Mouse (Mus musculus): ENCODE data around the gene F5.

Gene F5

DNA sequence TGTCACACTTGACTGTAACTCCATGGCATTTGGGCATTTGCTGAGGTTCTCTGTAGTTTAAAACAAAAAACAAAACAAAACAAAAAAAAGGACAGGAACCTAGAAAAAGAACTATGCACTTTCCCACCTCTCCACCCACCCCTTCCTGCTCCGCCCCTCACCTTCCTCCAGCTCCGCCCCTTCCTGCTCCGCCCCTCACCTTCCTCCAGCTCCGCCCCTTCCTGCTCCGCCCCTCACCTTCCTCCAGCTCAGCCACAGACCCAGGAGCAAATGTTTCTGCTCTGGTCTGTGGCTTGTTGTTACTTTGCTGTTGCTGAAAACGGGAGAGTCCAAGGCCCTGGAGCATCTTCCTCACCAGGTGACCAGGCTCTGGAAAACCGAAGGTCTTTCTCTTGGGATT is 2.6 kb upstream of the F5 start:
- CTCF ChIA-PET, result interaction anchor here in 2 of 4 experiments (0.6 to 2.0 kb wide), 4 partner anchors 11 to 1286 kb away, joined by 3 to 11 read pairs (median 3); no protein-coding TSS in a partner anchor

DNA sequence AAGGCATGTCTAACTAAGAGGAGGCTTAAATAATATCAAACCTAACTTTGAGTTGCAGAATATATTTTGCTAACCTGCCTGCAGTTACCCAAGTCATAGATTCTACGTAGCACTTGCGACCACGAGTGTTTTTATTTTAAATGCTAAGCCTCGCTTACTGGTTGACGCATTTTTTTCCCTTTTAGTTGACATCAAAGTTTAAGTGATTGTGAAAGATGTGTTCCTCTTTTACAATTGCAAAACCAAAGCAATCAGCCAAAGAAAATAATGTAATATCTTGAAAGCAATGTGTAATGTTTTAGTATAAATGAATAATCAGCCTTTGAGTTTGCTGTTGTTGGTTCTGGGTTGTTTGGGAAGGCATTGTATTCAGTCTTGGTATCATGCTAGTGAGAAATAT is 1.2 kb downstream of the F5 start:
- ChIA-PET POLR2A (interaction anchor here in 1 of 4 experiments (0.8 kb wide), 1 partner anchor 97 kb away, joined by 3 read pairs; no protein-coding TSS in a partner anchor), CTCF (no interaction called here)

More for the DNA sequence above, 2.6 kb upstream of the F5 start:
- POLR2A ChIA-PET, result interaction anchor here in 2 of 4 experiments (0.7 to 1.4 kb wide), 2 partner anchors 100 to 148 kb away, joined by 3 read pairs; partner anchors contain the start of gene Slc19a2 (in 1 of the 2)

DNA sequence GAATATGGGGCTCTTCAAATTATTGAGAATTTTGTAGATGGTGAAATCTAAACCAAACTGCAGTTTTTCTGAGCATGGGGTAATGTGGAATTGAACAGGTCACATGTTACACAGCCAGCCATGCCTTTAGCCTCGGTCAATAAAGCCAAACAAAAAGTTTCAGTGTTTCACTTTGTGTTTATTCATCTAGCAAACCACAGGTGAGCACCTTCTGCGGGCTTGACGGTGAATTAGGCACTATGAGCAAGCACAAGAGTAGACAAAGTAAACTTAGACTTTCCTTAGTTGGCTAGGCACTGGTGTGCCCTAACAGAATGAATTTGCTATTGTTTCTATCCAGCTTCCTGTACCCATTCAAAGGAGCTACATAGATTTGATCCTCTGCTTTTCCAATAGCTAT is 3.3 kb downstream of the F5 start:
- POLR2A ChIA-PET, result no interaction called here
- CTCF ChIA-PET, result interaction anchor here in 1 of 4 experiments (0.7 kb wide), 1 partner anchor 207 kb away, joined by 3 read pairs; no protein-coding TSS in a partner anchor

DNA sequence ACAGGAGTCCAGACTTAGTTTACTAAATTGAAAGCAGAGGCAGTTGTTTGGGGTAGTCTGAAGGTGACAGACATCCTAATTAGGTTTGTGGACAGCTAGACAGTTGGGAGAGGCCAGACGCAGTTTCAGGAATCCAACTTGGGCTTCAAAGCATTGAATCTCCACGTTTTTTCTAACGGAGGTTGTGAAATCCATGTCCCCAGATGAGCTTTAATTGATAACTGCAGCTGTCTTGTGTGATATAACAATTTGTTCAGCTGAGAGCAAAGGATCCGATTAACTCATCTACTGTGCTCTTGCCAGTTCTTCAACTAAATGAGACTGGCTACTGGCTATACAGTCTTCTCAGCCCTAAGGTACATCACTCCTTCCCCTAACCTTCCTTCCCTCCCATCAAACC is 6.9 kb downstream of the F5 start:
- POLR2A ChIA-PET, result no interaction called here
- CTCF ChIA-PET, result interaction anchor here in 3 of 4 experiments (0.6 to 1.3 kb wide), 3 partner anchors 20 to 181 kb away, joined by 3 to 5 read pairs (median 4); no protein-coding TSS in a partner anchor

DNA sequence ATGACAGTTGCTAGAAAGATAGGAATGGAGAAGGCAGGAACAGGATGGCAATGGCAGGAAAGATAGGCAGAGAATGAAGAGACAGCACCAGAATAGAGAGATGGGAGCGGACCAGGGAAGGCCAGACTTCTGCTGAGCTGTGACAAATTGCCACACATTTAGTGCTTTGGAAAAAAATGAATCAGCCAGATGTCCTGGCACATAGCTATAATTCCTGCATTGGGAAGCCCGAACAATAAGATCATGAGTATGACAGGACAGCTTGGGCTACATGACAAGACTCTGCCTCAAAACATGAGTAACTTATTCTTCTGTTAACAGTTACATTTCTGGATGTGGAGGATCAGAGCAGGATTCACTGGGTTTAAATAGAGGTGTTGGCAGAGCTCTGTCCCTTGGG is 8.1 kb downstream of the F5 start:
- POLR2A ChIA-PET, result interaction anchor here in 1 of 4 experiments (0.6 kb wide), 1 partner anchor 1571 kb away, joined by 3 read pairs; no protein-coding TSS in a partner anchor
- CTCF ChIA-PET, result no interaction called here

DNA sequence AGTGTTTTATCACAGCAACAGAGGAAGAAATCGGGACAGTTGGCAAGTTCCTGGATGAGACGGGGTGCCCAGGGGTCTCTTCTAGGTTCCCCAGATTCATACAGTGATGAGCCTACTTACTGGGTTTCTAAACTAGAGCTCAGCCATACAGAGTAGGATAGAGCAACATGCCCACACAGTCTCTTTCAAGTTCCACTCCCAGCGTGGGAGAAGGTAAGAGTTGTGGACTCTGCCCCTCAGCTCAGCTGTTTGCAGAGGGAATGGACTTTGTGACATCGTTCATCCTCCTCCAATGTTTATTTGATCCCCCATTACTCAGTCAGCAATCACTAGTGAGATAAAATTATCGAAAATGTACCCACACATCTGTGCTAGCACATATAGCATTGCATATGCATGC is 11.1 kb downstream of the F5 start:
- CTCF ChIA-PET, result interaction anchor here in 1 of 4 experiments (0.6 kb wide), 1 partner anchor 53 kb away, joined by 4 read pairs; no protein-coding TSS in a partner anchor
- POLR2A ChIA-PET, result interaction anchor here in 1 of 4 experiments (1.6 kb wide), 1 partner anchor 11 kb away, joined by 3 read pairs; the partner anchor contains the start of gene F5

DNA sequence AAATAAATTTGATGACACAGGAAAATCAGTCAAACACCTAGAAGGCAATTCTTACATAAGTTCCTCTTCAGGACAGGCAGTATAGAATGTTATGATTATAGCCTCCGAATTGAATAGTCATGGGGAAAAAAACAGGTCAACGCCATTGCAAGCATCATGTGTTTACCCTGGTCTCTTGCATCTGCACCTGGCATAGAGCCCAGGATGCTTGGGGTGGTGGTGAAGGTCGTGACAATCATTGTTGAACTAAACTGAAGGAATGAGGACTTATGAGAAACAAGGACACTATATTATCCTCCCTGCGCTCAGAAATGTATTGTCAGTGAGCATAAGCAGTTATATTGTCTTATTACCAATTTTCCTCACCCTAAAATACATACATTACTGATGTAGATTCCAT is 17.2 kb downstream of the F5 start:
- CTCF ChIA-PET, result no interaction called here
- POLR2A ChIA-PET, result interaction anchor here in 1 of 4 experiments (0.6 kb wide), 1 partner anchor 865 kb away, joined by 5 read pairs; no protein-coding TSS in a partner anchor

DNA sequence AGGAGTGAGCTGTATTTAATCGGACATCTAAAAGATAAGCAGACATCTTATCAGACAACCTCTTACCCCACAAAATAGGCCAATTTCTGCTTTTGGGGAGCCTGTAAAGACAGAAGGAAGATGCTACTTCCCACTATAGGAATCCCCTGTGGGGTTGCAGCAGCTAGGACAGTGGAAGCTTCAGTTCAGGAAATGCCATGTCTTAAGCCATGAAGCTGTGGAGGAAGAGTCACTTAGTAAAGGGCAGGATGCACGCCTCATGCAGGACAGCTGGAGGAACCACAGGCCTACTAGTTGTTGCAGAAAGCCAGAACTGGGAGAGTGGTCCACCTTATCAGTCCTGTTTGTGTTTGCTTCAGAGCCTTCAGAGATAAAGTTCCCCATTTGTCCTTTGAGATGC is 18.8 kb downstream of the F5 start:
- CTCF ChIA-PET, result no interaction called here
- POLR2A ChIA-PET, result no interaction called here

DNA sequence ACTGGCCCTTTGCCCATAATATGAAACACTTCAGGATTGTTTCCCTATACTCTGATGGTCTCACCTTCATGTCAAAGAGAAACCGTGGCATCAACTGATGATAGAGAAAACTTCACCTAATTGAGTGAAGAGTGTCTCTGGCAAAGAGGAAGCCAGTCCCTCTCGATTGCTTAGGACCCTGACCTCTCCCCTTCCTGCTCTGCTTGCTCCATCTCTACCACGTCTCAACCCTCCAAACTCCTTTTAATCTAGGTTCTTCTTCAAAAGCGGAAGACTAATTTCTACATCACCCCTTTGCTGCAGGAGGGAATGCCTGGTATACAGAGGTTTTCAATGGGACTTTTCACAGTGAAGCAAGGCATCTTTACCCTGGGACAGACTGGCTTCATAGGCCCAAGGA is 21.5 kb downstream of the F5 start:
- POLR2A ChIA-PET, result no interaction called here
- CTCF ChIA-PET, result no interaction called here

DNA sequence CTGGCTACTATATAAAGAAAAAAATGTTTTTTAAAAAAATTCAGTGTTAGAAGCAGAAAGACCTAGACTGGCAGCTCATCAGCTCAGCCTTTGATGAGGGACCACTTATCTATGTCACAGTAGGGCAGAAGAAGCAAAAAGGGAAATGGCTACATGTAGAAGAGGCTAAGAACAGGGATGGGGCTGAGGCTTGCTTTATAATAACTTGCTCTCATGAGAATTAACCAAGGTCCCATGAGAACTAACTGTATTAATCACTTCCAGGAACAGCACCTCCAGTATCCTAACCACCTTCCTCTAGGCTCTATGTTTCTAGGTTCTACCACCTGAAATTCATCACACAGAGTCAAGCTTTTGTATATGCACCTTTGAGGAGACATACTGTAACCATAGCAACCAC is 25.2 kb downstream of the F5 start:
- POLR2A ChIA-PET, result interaction anchor here in 1 of 4 experiments (0.7 kb wide), 1 partner anchor 722 kb away, joined by 4 read pairs; no protein-coding TSS in a partner anchor
- CTCF ChIA-PET, result no interaction called here

DNA sequence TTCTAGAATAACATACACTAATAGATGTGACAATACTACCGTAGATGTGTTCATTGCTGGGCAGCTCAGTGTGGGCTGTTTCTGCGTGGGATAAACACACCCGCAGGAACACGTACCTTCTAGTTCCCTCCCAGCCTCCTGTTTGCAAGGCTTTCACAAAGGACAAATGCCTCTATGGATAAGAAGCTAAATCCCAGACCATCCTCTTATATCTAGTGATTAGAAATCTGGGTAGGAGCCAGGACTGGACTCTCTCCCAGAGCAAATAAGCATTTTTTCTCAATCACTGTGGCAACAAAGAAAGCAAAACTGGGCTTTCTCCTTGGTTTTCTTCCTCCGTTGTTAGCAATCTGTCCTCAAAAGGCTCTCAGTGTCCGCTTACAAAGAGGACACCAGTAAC is 26.8 kb downstream of the F5 start:
- POLR2A ChIA-PET, result interaction anchor here in 1 of 4 experiments (1.3 kb wide), 1 partner anchor 12 kb away, joined by 5 read pairs; no protein-coding TSS in a partner anchor
- CTCF ChIA-PET, result no interaction called here

DNA sequence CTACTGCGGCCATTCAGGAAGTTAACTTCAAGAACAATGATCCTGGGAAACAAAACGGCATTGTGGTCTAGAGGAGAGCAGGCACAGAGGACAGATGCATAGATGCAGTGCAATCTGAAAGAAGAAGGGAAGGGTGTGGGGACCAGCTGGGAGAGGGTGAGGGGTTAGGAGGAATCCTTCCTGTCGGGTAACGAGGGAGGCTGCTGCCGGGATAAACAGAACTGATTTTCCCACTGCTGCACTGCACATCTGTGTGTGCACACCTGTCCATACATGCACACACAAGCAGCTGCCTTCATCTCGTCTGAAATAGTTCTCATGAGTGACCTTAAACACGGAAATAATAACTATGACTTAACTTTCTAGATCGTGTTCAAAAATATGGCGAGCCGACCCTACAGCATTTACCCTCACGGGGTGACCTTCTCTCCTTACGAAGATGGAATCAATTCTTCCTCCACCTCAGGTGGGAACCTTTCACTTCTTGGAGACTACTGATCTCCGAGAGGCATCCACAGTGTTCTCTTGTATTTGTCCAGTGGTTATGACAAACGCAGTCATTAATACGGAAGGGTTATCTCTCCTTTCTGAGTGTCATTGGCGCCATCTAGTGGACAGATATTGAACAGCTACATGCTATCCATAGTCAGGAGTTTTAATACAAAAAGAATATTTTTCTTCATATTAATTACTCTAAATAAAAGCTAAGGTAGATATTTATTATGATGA is 32.7 kb downstream of the F5 start:
- ChIA-PET CTCF (interaction anchor here (0.5 to 2.2 kb wide), 11 partner anchors 9 to 1034 kb away, joined by 3 to 5 read pairs (median 3); partner anchors contain the start of gene F5 (in 1 of the 4)), POLR2A (no interaction called here)

DNA sequence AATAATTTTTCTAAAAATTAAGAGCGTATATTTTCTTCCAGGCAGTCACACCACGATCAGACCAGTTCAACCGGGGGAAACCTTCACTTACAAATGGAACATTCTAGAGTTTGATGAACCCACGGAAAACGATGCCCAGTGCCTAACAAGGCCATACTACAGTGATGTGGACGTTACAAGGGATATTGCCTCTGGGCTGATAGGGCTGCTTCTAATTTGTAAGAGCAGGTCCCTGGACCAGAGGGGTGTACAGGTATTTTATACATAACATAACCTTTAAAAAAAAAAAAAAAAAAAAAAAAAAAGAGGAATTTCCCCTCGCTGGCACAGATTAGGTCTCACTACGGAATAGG is 33.2 kb downstream of the F5 start:
- CTCF ChIA-PET, result interaction anchor here (0.5 to 2.2 kb wide), 12 partner anchors 8 to 1034 kb away, joined by 3 to 5 read pairs (median 3); partner anchors contain the start of gene F5 (in 1 of the 4)
- POLR2A ChIA-PET, result interaction anchor here in 1 of 4 experiments (0.6 kb wide), 1 partner anchor 122 kb away, joined by 3 read pairs; no protein-coding TSS in a partner anchor

DNA sequence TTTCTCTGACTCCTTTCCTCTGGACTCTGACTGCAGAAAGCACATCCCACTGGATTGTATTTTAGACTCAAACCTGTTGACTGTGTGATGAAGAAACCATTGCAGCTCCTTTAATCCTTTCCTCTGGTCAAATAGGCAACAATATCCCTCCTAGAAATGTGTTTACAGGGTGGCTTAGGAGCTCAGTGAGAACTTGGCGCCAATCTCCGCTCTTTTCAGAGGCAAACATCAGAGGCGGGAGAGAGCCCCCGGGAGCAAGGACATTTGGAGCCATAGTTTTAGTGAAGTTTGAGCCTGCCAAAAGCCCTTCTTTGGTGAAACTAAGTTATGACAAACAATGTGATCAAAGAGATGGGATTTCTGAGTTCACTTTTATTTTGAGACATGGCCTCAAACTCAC is 33.7 kb downstream of the F5 start:
- POLR2A ChIA-PET, result interaction anchor here in 1 of 4 experiments (0.6 kb wide), 1 partner anchor 122 kb away, joined by 3 read pairs; no protein-coding TSS in a partner anchor
- CTCF ChIA-PET, result interaction anchor here in 2 of 4 experiments (0.7 to 2.2 kb wide), 4 partner anchors 8 to 47 kb away, joined by 3 to 5 read pairs (median 3); no protein-coding TSS in a partner anchor

DNA sequence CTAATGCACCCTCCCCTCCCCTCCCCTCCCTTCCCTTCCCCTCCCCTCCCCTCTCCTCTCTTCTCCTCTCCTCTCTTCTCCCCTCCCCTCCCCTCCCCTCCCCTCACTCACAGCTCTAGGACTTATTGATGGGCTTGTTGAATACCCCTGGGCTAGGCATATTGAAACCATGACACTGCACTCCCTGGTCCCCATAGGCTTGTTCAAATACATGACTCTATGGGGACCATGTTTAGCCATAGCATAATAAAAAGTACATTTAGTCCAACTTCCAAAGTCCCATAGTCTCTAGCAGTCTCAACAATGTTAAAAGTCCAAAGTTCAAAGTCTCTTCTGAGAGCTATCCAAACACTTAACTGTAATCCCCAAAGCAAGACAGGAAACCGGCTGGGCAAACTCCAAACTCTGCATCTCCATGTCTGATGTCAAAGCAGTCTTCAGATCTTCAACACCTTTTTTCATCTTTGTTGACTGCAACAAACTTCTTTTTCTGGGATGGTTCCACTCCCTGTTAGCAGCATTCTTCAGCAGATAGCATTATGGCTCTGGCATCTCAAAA is 35.4 kb downstream of the F5 start:
- ChIA-PET CTCF (no interaction called here), POLR2A (no interaction called here)

DNA sequence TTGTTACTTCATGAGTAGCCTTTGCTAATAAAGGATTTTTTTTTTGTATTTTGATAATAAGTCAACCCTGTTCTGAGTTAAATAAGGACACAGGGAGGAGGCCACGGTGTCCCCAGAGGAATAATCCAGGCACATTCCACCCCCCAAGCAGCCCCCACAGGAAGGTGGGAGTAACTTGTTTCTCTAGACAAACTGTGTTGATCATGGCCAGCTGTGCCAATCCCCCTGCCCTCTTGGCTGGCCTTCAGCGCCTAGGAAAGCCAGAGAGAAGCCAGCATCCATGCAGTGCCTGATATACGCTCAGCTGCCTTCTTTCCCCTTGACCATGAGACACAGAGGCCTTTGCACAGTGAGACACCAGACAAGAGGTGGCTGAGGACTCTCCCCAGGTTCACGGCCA is 47.9 kb downstream of the F5 start:
- CTCF ChIA-PET, result no interaction called here

DNA sequence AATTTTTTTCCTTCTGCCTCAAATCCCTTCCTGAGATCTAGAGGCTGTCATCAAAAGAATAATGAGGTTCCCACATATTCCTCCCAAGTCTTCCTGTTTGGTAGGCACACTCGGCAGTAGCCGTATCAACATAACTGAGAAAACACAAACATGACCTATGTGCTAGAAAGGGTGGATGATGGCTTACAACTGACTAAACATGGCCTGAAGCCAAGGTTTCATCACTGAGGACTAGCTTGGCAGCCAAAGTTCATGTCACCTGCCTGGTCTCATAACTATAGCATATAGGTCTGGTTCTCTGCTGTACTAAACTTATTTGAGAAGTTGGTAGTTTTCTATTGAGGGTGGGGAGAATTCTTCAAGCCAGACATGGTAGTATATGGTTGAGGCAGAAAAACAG is 56.8 kb downstream of the F5 start:
- POLR2A ChIA-PET, result no interaction called here
- CTCF ChIA-PET, result no interaction called here

More for the DNA sequence above, 47.9 kb downstream of the F5 start:
- POLR2A ChIA-PET, result no interaction called here

DNA sequence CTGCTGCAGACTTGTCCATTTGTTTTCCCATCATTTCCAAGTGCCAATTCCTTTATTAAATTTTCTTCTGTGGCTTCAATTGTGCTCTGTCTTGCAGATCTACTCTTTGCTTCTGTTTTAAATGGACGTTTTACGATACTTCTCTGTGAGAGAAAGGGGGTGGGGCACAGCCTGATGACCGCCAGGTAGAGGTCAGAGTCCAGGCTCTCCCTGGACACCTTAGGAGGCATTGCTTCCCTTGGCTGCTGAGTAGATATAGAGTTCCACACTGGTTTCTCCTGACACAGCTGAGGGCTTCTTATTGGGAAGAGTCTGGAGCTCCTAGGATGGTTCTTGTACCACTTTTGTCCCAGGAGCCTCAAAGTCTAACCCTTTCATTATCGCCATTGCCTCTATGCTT is 59.3 kb downstream of the F5 start:
- ChIA-PET POLR2A (no interaction called here), CTCF (no interaction called here)

DNA sequence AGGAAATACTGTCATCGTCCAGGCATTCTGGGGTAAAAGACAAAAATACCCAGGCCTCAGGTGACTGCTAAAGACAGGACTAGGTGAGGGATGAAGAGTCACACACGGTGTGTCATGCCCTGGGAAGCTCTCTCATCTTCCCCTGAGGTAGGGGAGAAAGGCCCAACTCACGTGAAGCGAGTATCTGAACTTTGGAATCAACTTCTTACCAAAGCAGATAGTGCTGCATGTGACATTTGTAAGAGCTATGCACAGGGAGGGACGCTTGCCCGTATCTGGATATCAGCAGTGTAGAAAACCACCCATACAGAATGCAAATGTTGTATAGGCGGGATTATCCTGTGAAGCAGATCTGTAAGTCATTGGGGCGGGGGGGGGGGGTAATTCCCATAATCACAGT is 61.0 kb downstream of the F5 start:
- ChIA-PET POLR2A (interaction anchor here in 1 of 4 experiments (0.7 kb wide), 1 partner anchor 34 kb away, joined by 13 read pairs; no protein-coding TSS in a partner anchor), CTCF (no interaction called here)

DNA sequence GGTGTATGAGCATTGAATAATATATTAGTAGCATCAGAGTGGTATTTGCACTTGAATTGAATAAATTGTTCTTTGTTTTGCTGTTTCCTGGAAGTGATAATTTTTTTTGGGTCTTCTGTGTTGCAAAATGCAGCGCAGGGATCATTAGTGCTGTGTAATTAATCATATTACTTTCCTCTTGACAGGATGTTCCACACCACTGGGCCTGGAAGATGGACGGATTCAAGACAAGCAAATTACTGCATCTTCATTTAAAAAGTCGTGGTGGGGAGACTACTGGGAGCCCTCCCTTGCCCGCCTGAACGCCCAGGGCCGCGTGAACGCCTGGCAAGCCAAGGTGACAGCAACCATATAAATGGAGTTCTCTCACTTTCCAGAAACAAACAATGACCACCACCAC is 62.6 kb downstream of the F5 start:
- CTCF ChIA-PET, result no interaction called here

More for the DNA sequence above, 62.6 kb downstream of the F5 start:
- POLR2A ChIA-PET, result no interaction called here
